Mouse (Mus musculus): ENCODE data around the gene Nudcd2.
A peak's percentile ranks its signal among the peaks of the same experiment; 100 is the strongest.

The Nudcd2 gene

GRCm38 (mm10) chr11:40755109-40755627, 21.7 kb downstream of the Nudcd2 start, which contains the start of gene Ccng1:
TSS of gene Ccng1 (minus strand) at chr11:40755311.
- DNase-seq (ENCODE audit: low read depth, low spot score): peak; percentile 94

DNA sequence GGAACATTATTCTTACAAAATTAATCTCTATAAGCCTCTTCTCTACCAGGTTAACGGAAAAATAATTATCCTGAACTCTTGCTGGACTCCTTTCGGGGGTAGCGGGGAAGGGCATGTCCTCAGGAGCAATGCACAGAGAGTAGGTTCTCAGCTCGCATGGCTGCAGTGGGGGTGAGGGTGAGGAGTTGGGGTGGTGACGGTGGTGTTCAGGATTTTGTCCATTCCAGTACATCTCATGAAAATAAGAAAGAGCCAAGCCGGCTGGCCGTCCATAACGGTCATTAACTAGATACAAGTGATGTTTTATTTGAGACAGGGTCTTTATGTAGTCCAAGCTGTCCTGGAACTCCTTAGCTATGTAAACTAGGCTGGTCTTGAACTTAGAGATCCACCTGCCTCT, 22.5 kb downstream of the Nudcd2 start:
- no peak for DNase-seq (ENCODE audit: low read depth, low spot score)

DNA sequence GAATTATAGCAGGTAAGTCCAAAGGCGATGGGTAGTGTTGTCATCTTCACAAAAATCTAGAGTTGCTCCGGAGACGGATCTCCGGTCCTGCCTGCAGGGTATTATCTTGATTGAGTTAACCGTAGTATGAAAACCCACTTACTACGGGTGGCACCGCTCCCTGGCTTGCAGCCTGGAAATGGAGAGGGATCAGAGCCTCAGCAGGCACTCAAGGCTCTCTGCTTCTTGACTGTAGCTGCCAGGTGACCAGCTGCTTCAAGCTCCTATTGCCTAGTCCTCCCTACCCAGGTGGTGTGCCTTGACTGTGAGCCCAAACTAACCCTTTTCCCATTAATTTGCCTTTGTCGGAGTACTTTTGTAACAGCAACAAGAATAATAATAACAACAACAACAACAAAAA, 26.4 kb downstream of the Nudcd2 start:
- no peak for DNase-seq (ENCODE audit: low read depth, low spot score)

- DNase-seq (ENCODE audit: low read depth, low spot score): peak; percentile 78
These were observed 29.9 kb downstream of the Nudcd2 start for GRCm38 (mm10) chr11:40763395-40763794.

DNA sequence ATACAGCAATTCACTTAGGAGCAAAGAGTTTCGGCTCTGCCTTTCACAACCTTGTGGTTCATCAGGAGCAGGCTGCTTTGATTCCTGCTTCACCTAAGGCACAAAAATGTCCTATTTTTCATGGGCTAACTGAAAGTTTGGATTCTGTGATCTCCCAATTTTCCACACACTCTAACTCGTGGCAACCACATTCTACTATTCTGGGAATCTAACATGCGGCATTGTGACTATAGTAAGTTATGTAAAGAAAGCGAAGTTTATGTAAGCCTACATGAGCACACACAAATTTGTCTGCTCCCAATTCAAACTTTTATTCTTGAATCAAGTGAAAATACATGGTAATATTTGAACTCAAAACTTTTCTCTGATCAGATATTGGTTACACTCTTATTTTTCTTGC, 31.2 kb downstream of the Nudcd2 start:
- DNase-seq (ENCODE audit: low read depth, low spot score): no peak

DNA sequence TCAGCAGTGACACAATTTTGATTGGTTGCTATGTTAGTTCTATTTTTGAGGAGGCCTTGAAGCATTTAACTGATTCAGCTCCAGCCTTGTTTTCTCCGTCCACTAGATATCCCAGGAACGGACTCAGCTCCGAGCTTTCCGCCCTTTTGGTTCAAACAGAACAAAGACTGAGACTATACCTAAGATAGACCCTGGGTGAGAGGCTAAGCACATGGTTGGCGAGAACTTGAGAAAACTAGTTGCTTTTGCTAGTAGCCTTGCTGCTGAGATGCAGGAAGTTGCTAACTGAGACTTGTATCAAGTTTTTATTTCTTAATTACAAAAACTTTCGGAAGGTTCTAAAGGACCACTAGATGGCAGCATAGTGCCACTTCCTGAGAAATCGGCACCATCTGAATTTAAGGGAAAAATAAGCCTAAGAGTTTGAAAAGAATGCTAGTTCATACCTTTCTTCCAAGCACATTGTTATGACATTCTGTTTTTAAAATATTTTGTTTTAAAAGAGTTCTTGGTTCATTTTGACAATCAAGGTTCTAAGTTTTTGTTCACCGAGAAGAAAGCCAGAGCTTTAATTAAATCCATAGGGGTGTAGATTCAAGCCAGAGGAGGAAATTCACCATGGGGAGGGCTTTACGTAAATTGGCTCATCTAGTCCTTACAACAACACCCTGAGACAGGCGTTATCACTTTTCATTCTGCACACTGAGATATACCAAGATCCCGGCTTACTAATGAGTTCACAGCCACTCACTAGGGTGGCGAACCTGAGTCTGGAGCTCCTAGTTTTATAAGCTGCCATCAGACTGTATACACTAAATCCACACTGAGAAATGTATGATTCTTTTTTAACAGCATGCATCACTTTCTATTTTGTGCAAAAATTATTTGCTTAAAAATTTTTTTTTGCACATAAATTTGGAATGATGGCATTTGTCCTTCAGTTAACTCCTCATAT, 42.1 kb downstream of the Nudcd2 start:
- DNase-seq (ENCODE audit: low read depth, low spot score): peak; percentile 67

GRCm38 (mm10) chr11:40781857-40782256, 48.4 kb downstream of the Nudcd2 start:
- DNase-seq (ENCODE audit: low read depth, low spot score): no peak

- no peak for DNase-seq (ENCODE audit: low read depth, low spot score)
These were observed 49.9 kb downstream of the Nudcd2 start for GRCm38 (mm10) chr11:40783346-40783745.

DNA sequence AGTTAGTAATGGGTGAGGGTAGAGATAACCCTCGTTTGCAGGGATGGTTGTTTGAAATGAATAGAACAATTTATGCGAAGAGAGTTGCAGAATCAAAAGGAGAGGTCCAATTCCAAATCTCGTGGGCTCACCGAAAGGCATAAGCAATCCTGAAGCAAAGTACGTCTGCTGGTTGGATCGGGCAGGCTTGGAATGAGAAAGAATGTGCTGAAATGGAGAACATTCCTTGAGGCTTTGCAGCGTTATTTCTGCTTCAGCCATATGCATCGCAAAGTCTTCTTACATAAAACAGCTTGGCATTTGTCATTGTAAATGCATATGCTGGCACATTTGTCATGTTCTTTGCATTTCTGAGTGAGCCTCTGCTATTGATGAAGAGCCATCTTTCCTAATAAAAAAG, 50.9 kb downstream of the Nudcd2 start:
- no peak for DNase-seq (ENCODE audit: low read depth, low spot score)

DNA sequence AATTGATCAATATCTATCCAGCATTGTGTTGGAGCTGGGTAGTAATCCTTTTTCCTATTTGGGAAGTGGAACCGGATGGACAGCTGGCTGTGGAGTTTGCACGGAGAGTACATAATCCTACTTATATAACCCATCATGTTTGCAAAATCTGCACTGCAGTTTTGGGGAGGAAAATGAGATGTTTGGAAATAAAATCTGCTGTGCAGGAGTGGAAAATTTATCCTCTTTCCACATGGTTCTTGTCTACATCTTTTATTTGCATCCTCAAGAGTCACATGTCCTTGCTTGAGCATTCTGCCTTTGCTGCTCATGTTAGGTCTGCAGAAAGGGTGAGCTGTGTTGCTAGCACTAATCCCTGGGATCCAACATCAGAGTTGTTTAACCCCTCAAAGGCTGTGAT, 53.4 kb downstream of the Nudcd2 start:
- no peak for DNase-seq (ENCODE audit: low read depth, low spot score)
